Mouse (Mus musculus): ENCODE results near the gene Pard3b.

The Pard3b gene

GRCm38 (mm10) chr1:61779906-61780305 is 141.3 kb downstream of the Pard3b start:
- TF ChIP-seq POU5F1 (IDR thresholded peaks at IDR 0.05; ENCODE audit: borderline replicate concordance, low read length) (no peak), CTCF (conservative IDR thresholded peaks at IDR 0.05; ENCODE audit: low read length) (no peak), NANOG (IDR thresholded peaks at IDR 0.05; ENCODE audit: borderline replicate concordance, low read length) (no peak)
- Histone ChIP-seq H3K9me3 (ENCODE audit: low read length) (no peaks in the 10 kb centered on the region), H3K4me3 (replicated peaks; ENCODE audit: low read length) (no peak overlapping the region), H3K4me1 (replicated peaks; ENCODE audit: low read depth, low read length) (no peaks in the 10 kb centered on the region), H3K27me3 (ENCODE audit: insufficient read depth, low read length) (no peaks in the 10 kb centered on the region), H3K36me3 (ENCODE audit: insufficient read depth, low read length) (no peaks in the 10 kb centered on the region)

- no peaks in the 10 kb centered on the region for H3K27me3 ChIP-seq (ENCODE audit: insufficient read depth, low read length)
- no peaks in the 10 kb centered on the region for H3K4me1 ChIP-seq (replicated peaks; ENCODE audit: low read depth, low read length)
- no peaks in the 10 kb centered on the region for H3K36me3 ChIP-seq (ENCODE audit: insufficient read depth, low read length)
- no peak for TF ChIP-seq CTCF (conservative IDR thresholded peaks at IDR 0.05; ENCODE audit: low read length)
- no peak for TF ChIP-seq NANOG (IDR thresholded peaks at IDR 0.05; ENCODE audit: borderline replicate concordance, low read length)
- no peak for TF ChIP-seq POU5F1 (IDR thresholded peaks at IDR 0.05; ENCODE audit: borderline replicate concordance, low read length)
- no peaks in the 10 kb centered on the region for H3K9me3 ChIP-seq (ENCODE audit: low read length)
- H3K4me3 ChIP-seq (replicated peaks; ENCODE audit: low read length): no peak overlapping the region
These were observed 157.7 kb downstream of the Pard3b start for GRCm38 (mm10) chr1:61796296-61796695.

- H3K9me3 ChIP-seq (ENCODE audit: low read length): no peaks in the 10 kb centered on the region
- TF ChIP-seq NANOG (IDR thresholded peaks at IDR 0.05; ENCODE audit: borderline replicate concordance, low read length): no peak
- no peak for TF ChIP-seq POU5F1 (IDR thresholded peaks at IDR 0.05; ENCODE audit: borderline replicate concordance, low read length)
- no peak for TF ChIP-seq CTCF (conservative IDR thresholded peaks at IDR 0.05; ENCODE audit: low read length)
- no peaks in the 10 kb centered on the region for H3K36me3 ChIP-seq (ENCODE audit: insufficient read depth, low read length)
- H3K4me1 ChIP-seq (replicated peaks; ENCODE audit: low read depth, low read length): no peaks in the 10 kb centered on the region
- no peak overlapping the region for H3K4me3 ChIP-seq (replicated peaks; ENCODE audit: low read length)
- no peaks in the 10 kb centered on the region for H3K27me3 ChIP-seq (ENCODE audit: insufficient read depth, low read length)
These were observed 181.6 kb downstream of the Pard3b start for GRCm38 (mm10) chr1:61820213-61820612.

- Histone ChIP-seq H3K4me1 (replicated peaks; ENCODE audit: low read depth, low read length) (no peaks in the 10 kb centered on the region), H3K36me3 (ENCODE audit: insufficient read depth, low read length) (no peaks in the 10 kb centered on the region), H3K4me3 (replicated peaks; ENCODE audit: low read length) (no peak overlapping the region), H3K9me3 (ENCODE audit: low read length) (no peaks in the 10 kb centered on the region), H3K27me3 (ENCODE audit: insufficient read depth, low read length) (no peaks in the 10 kb centered on the region)
- TF ChIP-seq NANOG (IDR thresholded peaks at IDR 0.05; ENCODE audit: borderline replicate concordance, low read length): no peak
- TF ChIP-seq POU5F1 (IDR thresholded peaks at IDR 0.05; ENCODE audit: borderline replicate concordance, low read length): no peak
- TF ChIP-seq CTCF (conservative IDR thresholded peaks at IDR 0.05; ENCODE audit: low read length): no peak
These were observed 187.1 kb downstream of the Pard3b start for GRCm38 (mm10) chr1:61825560-61826191.

- H3K9me3 ChIP-seq (ENCODE audit: low read length): no peaks in the 10 kb centered on the region
- H3K27me3 ChIP-seq (ENCODE audit: insufficient read depth, low read length): no peaks in the 10 kb centered on the region
- H3K4me3 ChIP-seq (replicated peaks; ENCODE audit: low read length): no peak overlapping the region
- no peaks in the 10 kb centered on the region for H3K4me1 ChIP-seq (replicated peaks; ENCODE audit: low read depth, low read length)
- TF ChIP-seq NANOG (IDR thresholded peaks at IDR 0.05; ENCODE audit: borderline replicate concordance, low read length): no peak
- TF ChIP-seq CTCF (conservative IDR thresholded peaks at IDR 0.05; ENCODE audit: low read length): no peak
- no peak for TF ChIP-seq POU5F1 (IDR thresholded peaks at IDR 0.05; ENCODE audit: borderline replicate concordance, low read length)
- no peaks in the 10 kb centered on the region for H3K36me3 ChIP-seq (ENCODE audit: insufficient read depth, low read length)
These were observed 198.5 kb downstream of the Pard3b start for GRCm38 (mm10) chr1:61837006-61837544.

- Histone ChIP-seq H3K4me1 (replicated peaks; ENCODE audit: low read depth, low read length) (no peaks in the 10 kb centered on the region), H3K36me3 (ENCODE audit: insufficient read depth, low read length) (no peaks in the 10 kb centered on the region), H3K9me3 (ENCODE audit: low read length) (no peaks in the 10 kb centered on the region), H3K27me3 (ENCODE audit: insufficient read depth, low read length) (no peaks in the 10 kb centered on the region), H3K4me3 (replicated peaks; ENCODE audit: low read length) (no peak overlapping the region)
- no peak for TF ChIP-seq POU5F1 (IDR thresholded peaks at IDR 0.05; ENCODE audit: borderline replicate concordance, low read length)
- no peak for TF ChIP-seq NANOG (IDR thresholded peaks at IDR 0.05; ENCODE audit: borderline replicate concordance, low read length)
- no peak for TF ChIP-seq CTCF (conservative IDR thresholded peaks at IDR 0.05; ENCODE audit: low read length)
These were observed 208.0 kb downstream of the Pard3b start for GRCm38 (mm10) chr1:61846606-61847005.

- Histone ChIP-seq H3K4me3 (replicated peaks; ENCODE audit: low read length) (no peak overlapping the region), H3K27me3 (ENCODE audit: insufficient read depth, low read length) (no peaks in the 10 kb centered on the region), H3K9me3 (ENCODE audit: low read length) (no peaks in the 10 kb centered on the region), H3K36me3 (ENCODE audit: insufficient read depth, low read length) (no peaks in the 10 kb centered on the region), H3K4me1 (replicated peaks; ENCODE audit: low read depth, low read length) (no peaks in the 10 kb centered on the region)
- TF ChIP-seq CTCF (conservative IDR thresholded peaks at IDR 0.05; ENCODE audit: low read length) (no peak), POU5F1 (IDR thresholded peaks at IDR 0.05; ENCODE audit: borderline replicate concordance, low read length) (no peak), NANOG (IDR thresholded peaks at IDR 0.05; ENCODE audit: borderline replicate concordance, low read length) (no peak)
These were observed 210.5 kb downstream of the Pard3b start for GRCm38 (mm10) chr1:61849029-61849714.

GRCm38 (mm10) chr1:61850471-61850870 is 211.8 kb downstream of the Pard3b start:
- no peak overlapping the region for H3K4me3 ChIP-seq (replicated peaks; ENCODE audit: low read length)
- no peaks in the 10 kb centered on the region for H3K9me3 ChIP-seq (ENCODE audit: low read length)
- H3K27me3 ChIP-seq (ENCODE audit: insufficient read depth, low read length): no peaks in the 10 kb centered on the region
- H3K36me3 ChIP-seq (ENCODE audit: insufficient read depth, low read length): no peaks in the 10 kb centered on the region
- H3K4me1 ChIP-seq (replicated peaks; ENCODE audit: low read depth, low read length): no peaks in the 10 kb centered on the region
- TF ChIP-seq POU5F1 (IDR thresholded peaks at IDR 0.05; ENCODE audit: borderline replicate concordance, low read length) (no peak), NANOG (IDR thresholded peaks at IDR 0.05; ENCODE audit: borderline replicate concordance, low read length) (no peak), CTCF (conservative IDR thresholded peaks at IDR 0.05; ENCODE audit: low read length) (no peak)
